Mouse (Mus musculus) B cell, adult 62 days (primary cell): Measurements from ENCODE around the gene Gm572. TPM values are rescaled to one million over a fixed set of nuclear protein-coding genes. Genes with fewer than 3 reads are reported as not detected.

Experiments
- total RNA-seq: library from RNA; stranded (reverse); gene quantifications from 4 replicates; pipeline ENCODE4 v1.2.4, GENCODE M21; 2023

The Gm572 gene
- total RNA-seq, result not detected in 4 replicates

DNA sequence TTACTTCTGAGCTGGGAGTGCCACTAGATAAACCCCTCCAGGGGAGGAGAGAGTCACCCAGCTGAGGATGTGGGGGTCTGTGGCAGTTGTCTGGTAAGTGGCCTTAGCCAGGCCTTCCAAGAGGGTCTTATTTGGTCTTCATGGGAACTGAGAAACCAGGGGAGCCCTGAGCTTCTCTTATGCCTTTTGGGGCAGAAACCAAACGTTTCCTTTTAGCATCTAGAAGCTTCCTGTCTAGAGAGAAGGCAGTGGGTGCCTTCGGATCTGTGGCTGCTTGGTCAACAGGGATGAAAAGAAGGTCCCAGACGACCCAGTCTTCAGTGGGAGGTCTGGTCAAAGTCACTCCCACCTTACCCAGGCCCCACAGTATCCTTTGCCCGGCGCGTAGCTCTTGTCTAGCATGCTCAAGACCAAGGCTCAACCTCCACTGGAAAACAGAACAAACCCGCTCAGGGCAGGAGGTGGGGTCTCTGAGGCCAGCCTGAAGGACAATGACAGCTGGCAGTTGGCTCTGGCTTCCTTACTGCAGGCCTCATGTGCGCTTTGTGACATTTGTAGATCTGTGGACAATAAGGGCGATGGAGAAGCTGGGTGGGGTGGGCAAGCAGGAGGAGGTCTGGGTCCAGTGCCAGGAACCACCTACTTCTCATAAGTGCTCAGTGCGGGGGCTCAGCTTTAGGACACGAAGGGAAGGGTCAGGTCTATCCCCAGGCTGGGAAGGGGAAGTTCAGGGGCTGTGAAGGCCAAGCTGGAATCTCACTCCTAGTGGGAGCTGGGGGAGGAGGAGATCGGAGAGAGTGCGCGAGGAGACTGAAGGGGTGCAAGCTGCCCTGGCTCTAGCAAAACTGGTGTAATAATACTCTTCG, at the start of gene Gm572:
Gene Gm572, plus strand, starts transcription at position 27 of the 866 bp plus-strand sequence.

DNA sequence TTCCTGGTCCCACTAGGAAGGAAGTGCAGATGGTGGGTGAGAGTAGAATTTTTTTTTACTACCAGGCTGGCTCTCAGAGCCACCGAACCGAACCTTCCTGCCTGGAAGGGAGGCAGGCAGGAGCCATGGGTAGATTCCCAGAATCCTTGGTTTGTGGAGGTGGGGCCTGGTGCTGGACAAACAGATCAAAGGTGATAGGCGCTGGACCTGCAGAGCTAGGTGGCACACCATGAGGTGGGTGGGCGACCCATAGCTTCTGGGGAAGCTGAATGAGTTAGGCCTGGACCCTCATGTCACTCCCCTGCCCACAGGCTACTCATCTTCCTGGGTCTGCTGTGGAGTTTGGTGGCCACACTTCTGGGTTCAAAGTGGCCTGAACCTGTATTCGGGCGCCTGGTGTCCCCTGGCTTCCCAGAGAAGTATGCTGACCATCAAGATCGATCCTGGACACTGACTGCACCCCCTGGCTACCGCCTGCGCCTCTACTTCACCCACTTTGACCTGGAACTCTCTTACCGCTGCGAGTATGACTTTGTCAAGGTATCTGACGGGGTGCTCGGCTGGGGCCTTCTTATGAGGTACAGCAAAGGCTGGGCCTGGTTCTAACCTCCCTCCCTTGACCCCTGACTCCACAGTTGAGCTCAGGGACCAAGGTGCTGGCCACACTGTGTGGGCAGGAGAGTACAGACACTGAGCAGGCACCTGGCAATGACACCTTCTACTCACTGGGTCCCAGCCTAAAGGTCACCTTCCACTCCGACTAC, 40.6 kb upstream of the Gm572 start, which contains the start of gene Masp2:
Gene Masp2, plus strand, starts transcription at position 198 of the 764 bp plus-strand sequence.

DNA sequence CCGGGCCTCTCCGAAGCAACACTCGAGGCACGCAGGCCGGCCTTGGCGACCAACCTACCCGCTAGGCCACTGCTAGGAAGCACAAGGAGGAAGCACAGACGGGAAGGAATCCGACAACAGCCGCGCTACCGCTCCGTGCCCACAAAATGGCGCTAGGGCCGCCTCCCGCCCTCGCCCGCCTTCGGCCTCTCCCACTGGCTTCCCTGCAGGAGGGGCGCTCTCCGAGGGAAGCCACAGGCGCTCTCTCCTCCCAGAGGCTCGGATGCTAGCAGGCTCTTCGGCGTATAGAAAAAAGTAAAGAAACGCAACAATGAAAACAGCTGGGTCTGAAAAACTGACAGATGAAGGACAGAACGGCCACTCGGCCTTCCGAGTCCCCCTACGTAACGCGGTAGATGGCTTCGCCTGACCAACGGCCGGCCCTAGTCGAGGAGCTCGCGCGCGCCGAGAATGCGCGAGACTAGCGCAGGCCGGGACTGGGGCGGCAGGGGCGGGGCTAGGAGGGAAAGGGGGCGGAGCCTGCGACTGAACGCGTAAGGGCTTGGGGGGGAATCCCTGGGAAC, 16.4 kb upstream of the Gm572 start, which contains the start of gene Tardbp:
Gene Tardbp, minus strand, starts transcription at position 397 of the 563 bp plus-strand sequence.

Other genes starting within 250 kb of the Gm572 start
- gene Ubiad1, start 198.5 kb upstream of the Gm572 start, total RNA-seq, result 8.4 to 9.0 TPM (median 8.8 TPM) in 4 replicates
- 44.6 to 52.2 TPM (median 47.7 TPM) in 4 replicates for gene Mtor, start 194.7 kb upstream of the Gm572 start, total RNA-seq
- gene Angptl7, start 142.9 kb upstream of the Gm572 start, total RNA-seq, result 0.25 TPM in 1 of 4 replicates, not detected in the others
- gene Exosc10, start 84.9 kb upstream of the Gm572 start, total RNA-seq, result 100 to 109 TPM (median 104 TPM) in 4 replicates
- 24.6 to 31.1 TPM (median 25.7 TPM) in 4 replicates for gene Srm, start 51.8 kb upstream of the Gm572 start, total RNA-seq
- gene Masp2, start 40.8 kb upstream of the Gm572 start, total RNA-seq, result 0.51 to 1.5 TPM (median 0.69 TPM) in 4 replicates
- gene Tardbp, start 16.3 kb upstream of the Gm572 start, total RNA-seq, result 342 to 373 TPM (median 346 TPM) in 4 replicates
- 32.8 to 37.5 TPM (median 36.3 TPM) in 4 replicates for gene Casz1, start 161.1 kb downstream of the Gm572 start, total RNA-seq